Mouse (Mus musculus) hindbrain, embryonic 15.5 days (tissue): ENCODE data around the gene Hist1h2bk. TPM values are rescaled to one million over a fixed set of nuclear protein-coding genes. Genes with fewer than 3 reads are reported as not detected.
"Not testable (repeated sequence)": the region's sequence is repeated elsewhere in the genome, so short reads cannot be mapped to it uniquely, and the experiment has no call there.

Experiments used
- ATAC-seq: fragments of 200-750 bp; cut with Nextera tagmentation; 2 replicates; pipeline ENCODE4 v1.8.0; 2017; ENCODE audit warnings: low read depth, moderate number of reproducible peaks, moderate TSS enrichment; ENCODE audit not compliant: low FRiP score
- H3K27ac ChIP-seq: fragments of 300-500 bp; sonication (generic); replicated peaks from 2 replicates; pipeline ENCODE4 v1.5.1; 2015; ENCODE audit warnings: mild to moderate bottlenecking, inconsistent platforms
- H3K27me3 ChIP-seq: fragments of 300-500 bp; sonication (generic); 2 replicates; pipeline ENCODE4 v1.6.1; 2015; ENCODE audit warnings: control low read depth, inconsistent platforms
- H3K36me3 ChIP-seq: fragments of 300-500 bp; sonication (generic); 2 replicates; pipeline ENCODE4 v1.6.1; 2015; ENCODE audit warnings: control low read depth, inconsistent platforms
- H3K4me1 ChIP-seq: fragments of 300-500 bp; sonication (generic); replicated peaks from 2 replicates; pipeline ENCODE4 v1.6.1; 2015; ENCODE audit warnings: control low read depth, inconsistent platforms
- H3K4me2 ChIP-seq: fragments of 300-500 bp; sonication (generic); 2 replicates; pipeline ENCODE4 v1.6.1; 2015; ENCODE audit warnings: moderate library complexity, mild to moderate bottlenecking, inconsistent platforms
- H3K4me3 ChIP-seq: fragments of 300-500 bp; sonication (generic); 2 replicates; pipeline ENCODE4 v1.5.1; 2015; ENCODE audit warnings: mild to moderate bottlenecking, inconsistent platforms
- H3K9ac ChIP-seq: fragments of 300-500 bp; sonication (generic); 2 replicates; pipeline ENCODE4 v1.6.1; 2015; ENCODE audit warnings: inconsistent platforms
- H3K9me3 ChIP-seq: fragments of 300-500 bp; sonication (generic); 2 replicates; pipeline ENCODE4 v1.6.1; 2016; ENCODE audit warnings: control low read depth, inconsistent platforms
- WGBS: fragments of 180-500 bp; shearing (Covaris S2); methylation state at CpG from one replicate; pipeline ENCODE4 v1.1.7; 2015; 5-methylcytosine and 5-hydroxymethylcytosine counted together
- polyA plus RNA-seq: library from polyadenylated mRNA; unstranded; fragments of >200 nt; fragmentation: Nextera tagmentation; extraction: Ambion mirVana; gene quantifications from 2 replicates; pipeline ENCODE4 v1.2.1, GENCODE M21; 2015

The Hist1h2bk gene
- polyA plus RNA-seq, 1 experiment from 2014 or later, result 1.2 TPM

DNA sequence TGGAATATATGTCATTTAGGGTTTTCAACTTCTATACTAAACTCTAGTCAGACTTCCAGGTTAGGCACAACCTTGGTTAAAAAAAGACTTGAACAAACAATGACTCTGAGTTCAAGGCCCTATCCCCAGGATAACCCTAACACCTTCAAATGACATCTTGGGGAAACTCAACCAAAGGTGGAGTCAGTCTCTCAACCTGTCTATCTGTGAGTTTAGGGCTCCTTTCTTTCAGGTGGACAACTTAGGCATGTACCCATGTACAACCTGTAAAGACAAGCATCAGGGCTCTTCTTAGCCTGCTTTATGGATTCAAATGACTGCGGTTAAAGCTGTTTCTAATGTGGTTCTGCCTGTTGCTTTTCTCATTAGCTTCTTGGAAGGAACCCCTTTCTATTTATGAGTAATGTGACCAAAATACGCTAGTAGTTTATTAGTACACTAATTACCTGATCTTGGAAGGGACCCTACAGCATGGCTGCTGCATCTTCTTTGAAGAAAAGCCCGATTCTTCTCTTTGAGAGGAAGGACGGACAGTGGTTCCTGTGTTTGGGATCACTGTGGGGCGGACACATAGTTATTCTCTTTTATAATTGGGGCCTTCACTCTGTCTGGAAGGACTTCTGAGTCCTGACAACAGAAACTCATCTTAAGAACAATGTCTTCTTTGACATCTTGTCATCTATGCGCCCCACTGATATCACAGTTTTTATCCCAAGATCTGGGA lies 8.9 kb downstream of the Hist1h2bk start:
- no peak for ATAC-seq
- Histone ChIP-seq H3K9me3 (no peaks in the 10 kb centered on the region), H3K36me3 (no peaks in the 10 kb centered on the region), H3K27me3 (no peaks in the 10 kb centered on the region), H3K27ac (no peak overlapping the region), H3K9ac (no peak overlapping the region), H3K4me2 (peak overlapping the region; percentile 82), H3K4me3 (peak overlapping the region; percentile 44; the same call in 1 of the 2 replicates), H3K4me1 (peaks cover 35% of the 10 kb centered on the region)
- WGBS, result 89% methylated on average over 6 of the region's 6 CpGs

DNA sequence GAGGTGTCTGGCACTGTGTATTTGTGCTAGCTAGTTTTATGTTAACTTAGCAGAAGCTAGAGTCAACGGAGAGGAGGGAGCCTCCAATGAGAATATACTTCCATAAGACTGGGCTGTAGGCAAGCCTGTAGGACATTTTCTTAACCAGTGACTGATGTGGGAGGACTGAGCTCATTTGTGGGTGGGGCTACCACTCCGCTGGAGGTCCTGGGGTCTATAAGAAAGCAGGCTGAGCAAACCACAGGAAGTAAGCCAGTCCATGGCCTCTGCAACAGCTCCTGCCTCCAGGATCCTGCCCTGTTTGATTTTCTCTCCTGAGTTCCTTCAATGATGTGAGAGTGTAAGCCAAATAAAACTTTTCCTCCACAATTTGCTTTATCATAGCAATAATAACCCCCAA lies 9.6 kb downstream of the Hist1h2bk start:
- H3K4me2 ChIP-seq, result no peak overlapping the region
- 64% methylated on average over 2 of the region's 2 CpGs for WGBS

GRCm38 (mm10) chr13:22049041-22049440 lies 13.4 kb downstream of the Hist1h2bk start:
- Histone ChIP-seq H3K4me2 (peak overlapping the region; percentile 17; the same call in 1 of the 2 replicates), H3K4me1 (peaks cover 9% of the 10 kb centered on the region), H3K9ac (no peak overlapping the region), H3K4me3 (no peak overlapping the region), H3K36me3 (no peaks in the 10 kb centered on the region), H3K27me3 (no peaks in the 10 kb centered on the region), H3K27ac (no peak overlapping the region), H3K9me3 (no peaks in the 10 kb centered on the region)
- no peak for ATAC-seq
- WGBS, result 81% methylated on average over 2 of the region's 2 CpGs

More for the DNA sequence above, 9.6 kb downstream of the Hist1h2bk start:
- Histone ChIP-seq H3K9ac (no peak overlapping the region), H3K27me3 (no peaks in the 10 kb centered on the region), H3K4me3 (no peak overlapping the region), H3K9me3 (no peaks in the 10 kb centered on the region), H3K27ac (no peak overlapping the region), H3K4me1 (peaks cover 29% of the 10 kb centered on the region), H3K36me3 (no peaks in the 10 kb centered on the region)
- no peak for ATAC-seq

DNA sequence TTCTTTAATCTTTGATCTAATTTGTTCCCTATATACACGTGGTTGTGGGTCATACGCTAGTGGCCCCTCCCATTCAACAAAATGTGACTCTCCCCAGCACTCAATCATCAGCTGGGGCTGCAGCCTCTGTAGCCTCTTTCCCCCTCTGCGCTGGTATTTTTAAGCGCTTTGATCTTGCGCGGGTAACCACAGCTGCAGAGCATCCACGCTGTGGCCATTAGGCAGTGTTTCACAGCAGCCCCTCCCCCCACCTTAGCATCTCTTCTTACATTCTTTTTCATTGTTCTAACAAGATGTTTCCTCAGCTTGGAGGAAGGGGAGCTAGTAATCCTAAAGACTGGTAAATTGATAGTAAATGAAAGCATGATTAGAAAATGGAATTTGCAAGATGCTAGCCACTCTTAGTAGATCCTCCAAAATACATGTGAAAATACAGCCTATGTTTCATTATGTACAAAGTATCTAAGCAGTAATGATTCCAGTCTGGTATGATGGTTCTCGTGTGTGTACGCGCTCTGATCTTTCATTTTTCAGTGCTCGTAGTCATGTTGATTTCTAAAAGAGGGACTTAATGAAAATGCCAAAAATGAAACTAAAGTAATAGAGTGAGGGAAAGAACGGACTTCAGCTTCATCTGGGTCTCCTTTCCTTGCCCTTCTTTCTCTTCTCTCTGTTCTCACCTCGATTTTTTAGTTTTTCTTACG lies 14.2 kb downstream of the Hist1h2bk start:
- peak overlapping the region; percentile 51 for H3K4me3 ChIP-seq
- H3K27me3 ChIP-seq, result no peaks in the 10 kb centered on the region
- under 1% methylated on average over 14 of the region's 14 CpGs for WGBS
- peak overlapping the region; percentile 78 for H3K4me2 ChIP-seq
- H3K27ac ChIP-seq, result peak overlapping the region; percentile 90
- peak overlapping the region; percentile 54 for H3K9ac ChIP-seq
- ATAC-seq, result peak; percentile 52
- H3K4me1 ChIP-seq, result peaks cover 4% of the 10 kb centered on the region; the same call in 1 of the 2 replicates
- no peaks in the 10 kb centered on the region for H3K36me3 ChIP-seq
- no peaks in the 10 kb centered on the region for H3K9me3 ChIP-seq

- ATAC-seq, result peak; percentile 96
- Histone ChIP-seq H3K9me3 (no peaks in the 10 kb centered on the region), H3K4me3 (peak overlapping the region; percentile 51), H3K4me2 (peak overlapping the region; percentile 78), H3K4me1 (peaks cover 4% of the 10 kb centered on the region; the same call in 1 of the 2 replicates), H3K9ac (peak overlapping the region; percentile 54), H3K36me3 (no peaks in the 10 kb centered on the region), H3K27ac (peak overlapping the region; percentile 90), H3K27me3 (no peaks in the 10 kb centered on the region)
- under 1% methylated on average over 52 of the region's 52 CpGs for WGBS
These were observed 15.2 kb downstream of the Hist1h2bk start for GRCm38 (mm10) chr13:22050591-22051522.

GRCm38 (mm10) chr13:22051523-22051859 lies 15.8 kb downstream of the Hist1h2bk start:
- Histone ChIP-seq H3K27me3 (no peaks in the 10 kb centered on the region), H3K9ac (peak overlapping the region; percentile 54), H3K9me3 (no peaks in the 10 kb centered on the region), H3K27ac (peak overlapping the region; percentile 90), H3K4me3 (peak overlapping the region; percentile 51), H3K4me1 (peaks cover 4% of the 10 kb centered on the region; the same call in 1 of the 2 replicates), H3K36me3 (no peaks in the 10 kb centered on the region), H3K4me2 (peak overlapping the region; percentile 78)
- WGBS, result 9% methylated on average over 5 of the region's 5 CpGs
- peak; percentile 46; the same call in 1 of the 2 replicates for ATAC-seq

- H3K9ac ChIP-seq, result no peak overlapping the region
- H3K9me3 ChIP-seq, result no peaks in the 10 kb centered on the region
- H3K4me2 ChIP-seq, result no peak overlapping the region
- H3K36me3 ChIP-seq, result no peaks in the 10 kb centered on the region
- no peak overlapping the region for H3K27ac ChIP-seq
- H3K27me3 ChIP-seq, result no peaks in the 10 kb centered on the region
- WGBS, result 89% methylated on average over 1 of the region's 1 CpGs
- H3K4me1 ChIP-seq, result peaks cover 4% of the 10 kb centered on the region; the same call in 1 of the 2 replicates
- H3K4me3 ChIP-seq, result no peak overlapping the region
- no peak for ATAC-seq
These were observed 18.1 kb downstream of the Hist1h2bk start for GRCm38 (mm10) chr13:22053754-22054153.

GRCm38 (mm10) chr13:22061422-22061821 lies 25.8 kb downstream of the Hist1h2bk start:
- 81% methylated on average over 1 of the region's 1 CpGs for WGBS
- Histone ChIP-seq H3K4me1 (no peaks in the 10 kb centered on the region), H3K27me3 (no peaks in the 10 kb centered on the region), H3K9me3 (no peaks in the 10 kb centered on the region), H3K4me3 (no peak overlapping the region), H3K4me2 (no peak overlapping the region), H3K27ac (no peak overlapping the region), H3K36me3 (no peaks in the 10 kb centered on the region), H3K9ac (no peak overlapping the region)
- no peak for ATAC-seq

DNA sequence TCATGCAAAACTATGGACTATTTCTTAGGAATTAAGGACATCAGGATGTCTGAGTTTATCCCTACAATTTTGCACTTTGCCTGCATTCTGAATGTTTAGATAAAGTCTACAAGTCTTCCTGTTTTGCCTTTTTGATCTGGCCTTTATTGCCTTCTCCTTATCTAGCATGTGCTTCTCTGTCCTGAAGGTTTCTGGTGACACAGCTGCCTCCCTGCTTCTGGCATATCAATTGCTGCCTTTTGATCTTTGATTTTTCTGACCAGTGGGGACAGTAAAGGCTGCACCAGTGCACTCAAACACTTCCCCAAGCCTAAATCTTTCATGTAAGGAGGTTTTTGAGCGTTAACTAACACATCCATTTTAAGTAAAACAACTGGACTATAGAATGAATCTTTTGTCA lies 27.8 kb downstream of the Hist1h2bk start:
- no peaks in the 10 kb centered on the region for H3K9me3 ChIP-seq
- H3K36me3 ChIP-seq, result no peaks in the 10 kb centered on the region
- 76% methylated on average over 1 of the region's 1 CpGs for WGBS
- H3K4me2 ChIP-seq, result no peak overlapping the region
- H3K27me3 ChIP-seq, result no peaks in the 10 kb centered on the region
- no peaks in the 10 kb centered on the region for H3K4me1 ChIP-seq
- no peak for ATAC-seq
- H3K4me3 ChIP-seq, result no peak overlapping the region
- H3K9ac ChIP-seq, result no peak overlapping the region
- no peak overlapping the region for H3K27ac ChIP-seq

DNA sequence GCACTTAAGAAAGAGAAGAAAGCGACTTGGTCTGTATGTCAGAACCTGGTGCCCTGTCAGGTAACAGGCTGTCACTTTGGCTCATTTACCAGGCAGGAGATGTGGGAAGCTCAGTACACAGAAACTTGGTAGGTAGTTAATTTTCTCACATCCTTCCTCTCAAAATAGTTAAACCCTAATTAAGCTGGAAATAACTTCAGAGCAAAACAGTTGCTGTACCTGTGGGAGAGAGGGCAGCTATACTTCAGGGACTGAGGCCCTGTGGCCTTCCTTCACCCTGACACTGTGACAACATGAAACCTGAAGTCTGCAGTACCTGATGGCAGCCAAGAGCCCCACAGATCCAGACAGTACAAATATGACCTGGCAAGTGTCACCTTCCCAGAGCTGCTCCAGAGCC lies 48.5 kb downstream of the Hist1h2bk start, which contains the start of gene Vmn1r188:
Vmn1r188 (plus strand) TSS at position 301 of the 400 bp plus-strand sequence.
- WGBS, result 88% methylated on average over 1 of the region's 1 CpGs
- H3K27me3 ChIP-seq, result not testable (repeated sequence)

More for the DNA sequence above, 48.5 kb downstream of the Hist1h2bk start, which contains the start of gene Vmn1r188:
- not testable (repeated sequence) for H3K4me2 ChIP-seq, H3K9me3 ChIP-seq, H3K4me3 ChIP-seq, H3K27ac ChIP-seq, H3K4me1 ChIP-seq, H3K36me3 ChIP-seq, H3K9ac ChIP-seq, ATAC-seq
